Mouse (Mus musculus): ENCODE results near the gene Igf2bp3. TPM values are rescaled to one million over a fixed set of nuclear protein-coding genes. Genes with fewer than 3 reads are reported as not detected.
A peak's percentile ranks its signal among the peaks of the same experiment; 100 is the strongest.

The Igf2bp3 gene
- polyA plus RNA-seq, 1 experiment: 22.0 TPM

GRCm38 (mm10) chr6:49055256-49055733 lies 159.5 kb downstream of the Igf2bp3 start:
- peak; percentile 87 for DNase-seq (ENCODE audit: low read depth)
- no peak for TF ChIP-seq CTCF (IDR thresholded peaks at IDR 0.05; ENCODE audit: borderline replicate concordance, extremely low read depth, insufficient read depth, insufficient read length)
- TF ChIP-seq POLR2A (IDR thresholded peaks at IDR 0.05; ENCODE audit: borderline replicate concordance, extremely low read depth, insufficient read depth, insufficient read length, poor library complexity, severe bottlenecking): no peak

DNA sequence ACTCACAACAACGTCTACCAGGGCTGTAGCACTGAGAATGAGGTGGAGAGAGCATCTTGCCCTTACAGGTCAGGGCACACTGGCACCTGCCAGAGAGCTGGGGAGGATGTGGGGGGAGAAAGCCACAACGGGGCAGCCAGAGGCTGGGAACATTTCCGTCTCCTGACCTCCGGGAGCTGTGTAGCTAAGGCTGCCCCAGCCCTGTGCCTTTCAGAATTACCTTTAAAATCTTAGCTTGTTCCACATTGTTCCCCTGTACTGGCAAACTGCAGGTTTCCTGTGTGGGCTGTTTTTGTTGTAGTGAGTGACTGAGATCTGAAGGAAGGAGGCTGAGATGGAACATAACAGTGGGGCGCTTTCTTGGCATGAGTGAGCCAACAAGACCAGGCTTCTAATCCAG lies 162.6 kb downstream of the Igf2bp3 start:
- no peak for TF ChIP-seq CTCF (IDR thresholded peaks at IDR 0.05; ENCODE audit: borderline replicate concordance, extremely low read depth, insufficient read depth, insufficient read length)
- TF ChIP-seq POLR2A (IDR thresholded peaks at IDR 0.05; ENCODE audit: borderline replicate concordance, extremely low read depth, insufficient read depth, insufficient read length, poor library complexity, severe bottlenecking): no peak
- no peak for DNase-seq (ENCODE audit: low read depth)

GRCm38 (mm10) chr6:49050677-49051410 lies 163.9 kb downstream of the Igf2bp3 start:
- TF ChIP-seq CTCF (IDR thresholded peaks at IDR 0.05; ENCODE audit: borderline replicate concordance, extremely low read depth, insufficient read depth, insufficient read length) (no peak), POLR2A (IDR thresholded peaks at IDR 0.05; ENCODE audit: borderline replicate concordance, extremely low read depth, insufficient read depth, insufficient read length, poor library complexity, severe bottlenecking) (no peak)
- DNase-seq (ENCODE audit: low read depth): no peak

DNA sequence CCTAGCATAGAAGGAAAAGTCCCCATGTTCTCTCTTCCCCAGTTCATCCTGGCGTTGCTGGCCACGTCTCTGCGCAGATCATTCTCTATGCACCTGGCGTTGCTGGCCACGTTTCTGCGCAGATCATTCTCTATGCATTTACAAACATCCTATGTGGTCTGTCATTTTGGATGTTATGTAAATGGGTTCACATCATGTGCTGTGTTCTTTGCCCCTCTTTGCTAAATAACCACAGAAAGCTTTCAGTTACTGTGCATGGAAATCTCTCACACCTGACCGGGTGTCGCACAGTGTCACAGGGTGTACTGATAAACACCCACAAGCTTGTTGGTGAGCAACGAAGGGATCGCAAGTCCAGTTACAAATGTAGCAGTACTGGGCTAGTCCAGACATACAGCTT lies 166.4 kb downstream of the Igf2bp3 start:
- no peak for TF ChIP-seq CTCF (IDR thresholded peaks at IDR 0.05; ENCODE audit: borderline replicate concordance, extremely low read depth, insufficient read depth, insufficient read length)
- no peak for TF ChIP-seq POLR2A (IDR thresholded peaks at IDR 0.05; ENCODE audit: borderline replicate concordance, extremely low read depth, insufficient read depth, insufficient read length, poor library complexity, severe bottlenecking)
- DNase-seq (ENCODE audit: low read depth): no peak

GRCm38 (mm10) chr6:49047848-49048247 lies 166.9 kb downstream of the Igf2bp3 start:
- DNase-seq (ENCODE audit: low read depth): no peak
- TF ChIP-seq POLR2A (IDR thresholded peaks at IDR 0.05; ENCODE audit: borderline replicate concordance, extremely low read depth, insufficient read depth, insufficient read length, poor library complexity, severe bottlenecking) (no peak), CTCF (IDR thresholded peaks at IDR 0.05; ENCODE audit: borderline replicate concordance, extremely low read depth, insufficient read depth, insufficient read length) (no peak)

GRCm38 (mm10) chr6:49046976-49047375 lies 167.8 kb downstream of the Igf2bp3 start:
- no peak for TF ChIP-seq CTCF (IDR thresholded peaks at IDR 0.05; ENCODE audit: borderline replicate concordance, extremely low read depth, insufficient read depth, insufficient read length)
- TF ChIP-seq POLR2A (IDR thresholded peaks at IDR 0.05; ENCODE audit: borderline replicate concordance, extremely low read depth, insufficient read depth, insufficient read length, poor library complexity, severe bottlenecking): no peak
- DNase-seq (ENCODE audit: low read depth): no peak

DNA sequence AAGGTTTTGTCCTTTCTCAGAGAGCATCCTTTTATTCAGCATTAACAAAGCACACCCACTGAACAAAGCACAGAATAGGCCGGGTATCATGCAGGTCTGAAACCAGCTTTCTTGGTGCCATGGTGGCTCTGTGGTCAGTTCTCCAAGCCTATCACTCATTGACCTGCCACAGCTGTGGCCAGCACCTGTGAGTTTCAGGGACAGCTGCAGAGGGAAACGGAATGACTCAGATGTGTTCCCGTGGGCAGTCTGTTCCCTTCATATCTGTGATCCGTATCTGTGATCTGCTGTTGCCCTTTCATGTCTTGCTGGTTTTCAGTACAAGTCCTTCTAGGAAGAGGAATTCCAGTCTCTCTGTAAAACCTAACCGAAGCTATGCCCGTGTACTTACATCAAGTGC lies 168.3 kb downstream of the Igf2bp3 start:
- TF ChIP-seq POLR2A (IDR thresholded peaks at IDR 0.05; ENCODE audit: borderline replicate concordance, extremely low read depth, insufficient read depth, insufficient read length, poor library complexity, severe bottlenecking) (no peak), CTCF (IDR thresholded peaks at IDR 0.05; ENCODE audit: borderline replicate concordance, extremely low read depth, insufficient read depth, insufficient read length) (no peak)
- DNase-seq (ENCODE audit: low read depth): no peak

DNA sequence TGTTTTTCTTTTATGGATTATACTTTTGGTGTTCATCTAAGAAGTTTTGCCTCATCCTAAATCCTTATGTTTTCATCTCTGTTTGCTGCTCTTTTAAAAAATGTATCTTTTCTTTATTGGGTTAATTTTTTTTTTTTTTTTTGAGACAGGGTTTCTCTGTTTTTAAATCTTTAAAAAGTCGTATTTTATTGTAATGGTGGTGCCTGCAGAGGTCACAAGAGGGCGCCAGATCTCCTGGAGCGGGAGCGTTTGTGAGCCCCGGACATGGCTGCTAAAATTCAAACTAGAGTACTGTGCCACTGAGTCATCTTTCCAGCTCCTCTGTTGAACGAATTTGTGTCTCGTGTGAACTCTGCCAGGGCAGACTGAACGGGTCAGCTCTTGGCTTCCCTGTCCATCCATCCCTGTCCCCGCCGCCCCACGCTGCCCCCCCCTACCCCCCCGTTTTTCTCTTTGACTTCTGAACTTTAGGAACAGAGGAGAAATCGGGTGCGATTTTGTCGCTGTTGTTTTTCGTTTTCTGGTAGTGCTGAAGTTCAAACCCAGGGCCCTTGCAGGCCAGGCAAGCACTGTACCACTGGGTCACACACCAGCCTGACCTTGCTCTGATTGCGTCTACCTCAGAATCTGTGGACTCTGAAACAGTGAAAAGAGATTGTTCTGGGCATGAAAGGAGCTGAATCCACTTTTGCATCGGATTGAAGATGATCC lies 175.1 kb downstream of the Igf2bp3 start:
- peak; percentile 76 for DNase-seq (ENCODE audit: low read depth)

DNA sequence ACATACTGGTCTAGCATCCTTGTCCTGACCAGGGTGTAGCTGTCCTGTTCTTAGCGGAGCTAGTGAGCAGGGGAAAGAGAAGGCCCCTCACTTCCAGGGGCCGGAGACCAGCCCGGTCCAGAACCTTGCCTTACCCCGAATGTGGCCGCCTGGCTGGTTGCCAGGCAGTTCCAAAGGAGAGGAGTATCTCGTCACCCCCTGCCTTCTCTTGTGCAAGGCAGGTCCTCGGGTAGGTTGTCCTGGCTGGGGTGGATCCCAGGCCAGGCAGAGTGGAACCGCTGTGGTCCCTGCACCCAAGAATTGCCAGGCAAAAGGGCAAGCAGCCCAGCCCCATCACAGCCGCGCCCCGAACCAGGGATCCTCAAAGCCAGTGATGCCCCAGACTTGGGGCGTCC lies 177.5 kb downstream of the Igf2bp3 start:
- no peak for DNase-seq (ENCODE audit: low read depth)
- TF ChIP-seq CTCF (IDR thresholded peaks at IDR 0.05; ENCODE audit: borderline replicate concordance, extremely low read depth, insufficient read depth, insufficient read length) (no peak), POLR2A (IDR thresholded peaks at IDR 0.05; ENCODE audit: borderline replicate concordance, extremely low read depth, insufficient read depth, insufficient read length, poor library complexity, severe bottlenecking) (no peak)

More for the DNA sequence above, 175.1 kb downstream of the Igf2bp3 start:
- no peak for TF ChIP-seq POLR2A (IDR thresholded peaks at IDR 0.05; ENCODE audit: borderline replicate concordance, extremely low read depth, insufficient read depth, insufficient read length, poor library complexity, severe bottlenecking)
- peak; percentile 84 for TF ChIP-seq CTCF (IDR thresholded peaks at IDR 0.05; ENCODE audit: borderline replicate concordance, extremely low read depth, insufficient read depth, insufficient read length)

- no peak for DNase-seq (ENCODE audit: low read depth)
- TF ChIP-seq CTCF (IDR thresholded peaks at IDR 0.05; ENCODE audit: borderline replicate concordance, extremely low read depth, insufficient read depth, insufficient read length) (no peak), POLR2A (IDR thresholded peaks at IDR 0.05; ENCODE audit: borderline replicate concordance, extremely low read depth, insufficient read depth, insufficient read length, poor library complexity, severe bottlenecking) (no peak)
Observed at GRCm38 (mm10) chr6:49036275-49037267, 178.2 kb downstream of the Igf2bp3 start, which contains the start of gene Gpnmb. Gene Gpnmb (plus strand): TSS chr6:49036546.

Other genes starting within 250 kb of the Igf2bp3 start
- not detected in 2 replicates for gene Doxl2, start 240.0 kb downstream of the Igf2bp3 start, polyA plus RNA-seq (2012; rRNA removed)
- gene Svs1, start 228.1 kb downstream of the Igf2bp3 start, polyA plus RNA-seq (2012; rRNA removed): not detected in 2 replicates
- gene Gpnmb, start 178.4 kb downstream of the Igf2bp3 start, polyA plus RNA-seq (2012; rRNA removed): 0.44 and 1.3 TPM in 2 replicates
- gene Malsu1, start 141.2 kb downstream of the Igf2bp3 start, polyA plus RNA-seq (2012; rRNA removed): 18.6 and 27.7 TPM in 2 replicates
- 199 and 246 TPM in 2 replicates for gene Tra2a, start 49.1 kb upstream of the Igf2bp3 start, polyA plus RNA-seq (2012; rRNA removed)
- 5.0 and 5.8 TPM in 2 replicates for gene Ccdc126, start 104.3 kb upstream of the Igf2bp3 start, polyA plus RNA-seq (2012; rRNA removed)
- gene Fam221a, start 152.8 kb upstream of the Igf2bp3 start, polyA plus RNA-seq (2012; rRNA removed): 6.5 and 7.0 TPM in 2 replicates
- gene Stk31, start 180.6 kb upstream of the Igf2bp3 start, polyA plus RNA-seq (2012; rRNA removed): 0.03 and 0.11 TPM in 2 replicates